Mouse (Mus musculus) erythroblast, embryonic 14.5 days (primary cell): ENCODE data around the gene Frk. TPM values are rescaled to one million over a fixed set of nuclear protein-coding genes. Genes with fewer than 3 reads are reported as not detected.

Experiments used
- H3K27me3 ChIP-seq: 2 replicates; pipeline ENCODE4 v1.6.1; 2012; ENCODE audit warnings: inconsistent platforms; ENCODE audit not compliant: control insufficient read depth
- H3K36me3 ChIP-seq: 2 replicates; pipeline ENCODE4 v1.6.1; 2012; ENCODE audit warnings: mild to moderate bottlenecking, inconsistent platforms; ENCODE audit not compliant: control insufficient read depth
- H3K4me1 ChIP-seq: 2 replicates; pipeline ENCODE4 v1.6.1; 2012; ENCODE audit warnings: inconsistent platforms; ENCODE audit not compliant: control insufficient read depth
- H3K4me3 ChIP-seq: replicated peaks from 2 replicates; pipeline ENCODE3; 2012; ENCODE audit warnings: moderate library complexity, mild to moderate bottlenecking, inconsistent platforms
- H3K9me3 ChIP-seq: 2 replicates; pipeline ENCODE4 v1.6.1; 2012; ENCODE audit warnings: low read length, inconsistent platforms, mixed read lengths; ENCODE audit not compliant: control insufficient read depth
- GATA1 ChIP-seq: IDR thresholded peaks from 2 replicates; pipeline ENCODE4 v1.6.1; 2012; ENCODE audit warnings: low read length, inconsistent platforms, mixed read lengths
- TAL1 ChIP-seq: IDR thresholded peaks from 3 replicates; pipeline ENCODE4 v1.6.1; 2012; ENCODE audit warnings: low read length, inconsistent platforms, mixed read lengths
- polyA plus RNA-seq: library from polyadenylated mRNA; stranded (reverse); fragments of >175 nt; gene quantifications from 2 replicates; pipeline ENCODE4 v1.2.3, GENCODE M21; 2012

Gene Frk
- polyA plus RNA-seq, 1 experiment = not detected

DNA sequence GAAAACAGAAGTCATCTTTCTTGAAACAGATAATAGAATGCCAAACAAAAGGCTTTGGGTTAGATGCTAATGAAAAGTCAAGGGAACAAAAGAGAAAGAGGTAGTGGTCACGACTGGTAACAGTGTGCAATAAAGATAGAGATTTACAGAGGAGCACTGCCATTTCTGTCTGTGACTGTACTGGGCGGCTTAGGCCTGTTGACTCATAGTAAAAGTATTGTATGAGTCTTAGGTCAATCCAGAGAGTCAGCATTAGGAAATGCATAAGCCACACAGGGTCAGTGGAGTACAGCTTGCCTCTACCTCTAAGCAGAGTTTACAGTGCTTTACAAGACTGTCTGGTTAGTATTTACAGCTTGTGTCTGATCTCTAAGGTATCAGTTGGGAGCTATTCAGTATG, 24.6 kb downstream of the Frk start:
- Histone ChIP-seq H3K4me3 (no peak overlapping the region), H3K9me3 (no peaks in the 10 kb centered on the region), H3K4me1 (no peaks in the 10 kb centered on the region), H3K36me3 (no peaks in the 10 kb centered on the region), H3K27me3 (no peaks in the 10 kb centered on the region)
- TF ChIP-seq GATA1 (no peak), TAL1 (no peak)

DNA sequence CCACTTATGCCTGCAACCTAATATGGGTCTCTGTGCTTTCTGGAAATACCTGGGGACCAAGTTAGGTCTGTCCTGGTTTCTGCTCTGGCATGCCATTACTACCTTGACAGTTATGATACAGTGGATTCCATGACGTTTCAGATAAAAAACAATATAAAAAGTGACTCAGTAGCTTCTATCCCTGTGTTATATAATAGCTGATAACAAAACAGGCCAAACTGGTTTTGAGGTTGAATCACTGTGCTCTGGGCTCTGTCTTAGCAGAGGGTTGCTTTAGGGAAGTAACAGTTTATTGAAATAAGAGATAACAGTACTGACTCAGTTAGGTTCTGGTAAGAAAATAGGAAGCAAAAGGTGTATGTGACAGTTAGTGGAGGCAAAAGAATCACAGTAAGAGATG, 25.4 kb downstream of the Frk start:
- H3K4me3 ChIP-seq = no peak overlapping the region
- no peaks in the 10 kb centered on the region for H3K4me1 ChIP-seq
- no peaks in the 10 kb centered on the region for H3K9me3 ChIP-seq
- H3K36me3 ChIP-seq = no peaks in the 10 kb centered on the region
- no peak for TF ChIP-seq TAL1
- no peak for TF ChIP-seq GATA1
- no peaks in the 10 kb centered on the region for H3K27me3 ChIP-seq

DNA sequence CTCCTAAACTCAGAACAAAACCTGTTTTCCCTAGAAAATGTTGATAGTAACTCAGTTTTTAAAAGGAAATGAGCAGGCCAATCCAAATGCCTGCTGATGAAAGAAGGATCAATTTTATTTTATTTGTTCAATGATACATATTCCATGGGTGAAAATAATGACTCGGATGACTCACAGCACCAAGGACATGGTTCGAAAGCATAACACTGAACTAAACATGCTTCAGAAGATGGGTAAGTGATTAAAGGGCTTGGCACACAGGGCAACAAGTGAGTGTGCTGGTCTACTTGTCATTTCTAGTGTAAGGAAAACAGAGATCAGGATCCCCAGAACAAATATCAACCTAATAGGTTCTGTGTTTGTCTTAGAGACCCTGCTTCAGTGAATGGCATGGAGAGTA, 26.1 kb downstream of the Frk start:
- no peak for TF ChIP-seq TAL1
- TF ChIP-seq GATA1 = no peak
- H3K36me3 ChIP-seq = no peaks in the 10 kb centered on the region
- H3K4me1 ChIP-seq = no peaks in the 10 kb centered on the region

DNA sequence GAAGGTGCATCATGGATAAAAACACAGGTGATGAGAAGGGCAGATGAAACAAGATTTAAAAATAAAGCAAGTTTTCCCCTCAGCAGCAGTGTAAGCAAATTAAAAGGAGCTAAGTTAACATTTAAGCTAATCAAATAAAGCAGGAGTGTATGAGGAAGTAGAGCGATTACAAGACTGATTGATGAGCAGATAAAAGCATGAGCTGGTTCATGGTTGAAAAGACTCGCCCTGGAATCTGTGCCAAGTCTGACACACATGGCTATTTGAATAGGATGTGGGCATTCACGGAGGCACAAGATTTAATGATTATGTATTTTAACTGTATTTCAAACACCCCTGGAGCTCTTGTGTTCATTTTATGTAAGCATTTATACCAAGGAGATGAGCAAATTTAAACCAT, 28.0 kb downstream of the Frk start:
- Histone ChIP-seq H3K4me1 (no peaks in the 10 kb centered on the region), H3K36me3 (no peaks in the 10 kb centered on the region), H3K27me3 (no peaks in the 10 kb centered on the region), H3K9me3 (no peaks in the 10 kb centered on the region), H3K4me3 (no peak overlapping the region)
- TF ChIP-seq GATA1 (no peak), TAL1 (no peak)

More for the DNA sequence above, 26.1 kb downstream of the Frk start:
- Histone ChIP-seq H3K27me3 (no peaks in the 10 kb centered on the region), H3K4me3 (no peak overlapping the region), H3K9me3 (no peaks in the 10 kb centered on the region)

DNA sequence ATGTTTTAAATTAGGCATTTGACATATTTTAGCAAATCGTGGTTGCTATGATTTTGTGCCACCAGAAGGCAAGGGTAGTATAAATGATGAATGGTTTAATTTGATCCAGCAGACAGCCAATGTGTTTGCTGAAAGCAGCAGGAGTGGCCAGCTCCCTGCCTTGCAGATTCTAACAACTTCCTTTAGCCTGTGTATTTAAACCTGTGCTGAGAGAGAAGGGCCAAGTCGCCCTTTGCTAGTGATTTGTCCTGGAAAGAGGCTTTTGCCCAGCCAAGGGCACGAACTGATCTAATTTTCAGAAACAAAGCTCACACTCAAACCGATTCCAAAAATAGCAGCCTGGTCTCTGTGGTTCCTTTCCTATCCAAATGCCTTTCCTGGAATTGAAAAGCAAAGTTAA, 29.4 kb downstream of the Frk start:
- Histone ChIP-seq H3K4me3 (no peak overlapping the region), H3K36me3 (no peaks in the 10 kb centered on the region), H3K9me3 (no peaks in the 10 kb centered on the region), H3K4me1 (no peaks in the 10 kb centered on the region), H3K27me3 (no peaks in the 10 kb centered on the region)
- TF ChIP-seq GATA1 (no peak), TAL1 (no peak)

DNA sequence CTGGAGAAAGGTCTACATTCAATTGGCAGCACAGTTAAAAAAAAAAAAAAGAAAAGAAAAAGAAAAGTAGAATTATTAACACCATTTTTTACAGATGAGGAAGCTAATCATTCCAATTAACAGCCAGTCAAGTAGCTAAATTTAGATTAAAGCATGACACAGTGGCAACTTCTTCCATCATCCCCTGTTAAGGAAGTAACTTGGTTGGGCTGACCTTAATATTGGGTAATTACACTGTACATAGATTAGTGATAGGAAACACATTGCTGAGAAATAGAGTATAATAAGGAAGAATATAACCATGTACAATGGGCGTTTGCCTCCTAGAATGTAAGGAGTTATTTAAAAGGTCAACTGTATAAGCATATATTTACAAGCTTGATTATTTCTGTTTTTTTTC, 42.4 kb downstream of the Frk start:
- no peaks in the 10 kb centered on the region for H3K9me3 ChIP-seq
- TF ChIP-seq GATA1 (no peak), TAL1 (no peak)
- no peaks in the 10 kb centered on the region for H3K27me3 ChIP-seq
- H3K4me3 ChIP-seq = no peak overlapping the region
- no peaks in the 10 kb centered on the region for H3K4me1 ChIP-seq
- H3K36me3 ChIP-seq = no peaks in the 10 kb centered on the region

DNA sequence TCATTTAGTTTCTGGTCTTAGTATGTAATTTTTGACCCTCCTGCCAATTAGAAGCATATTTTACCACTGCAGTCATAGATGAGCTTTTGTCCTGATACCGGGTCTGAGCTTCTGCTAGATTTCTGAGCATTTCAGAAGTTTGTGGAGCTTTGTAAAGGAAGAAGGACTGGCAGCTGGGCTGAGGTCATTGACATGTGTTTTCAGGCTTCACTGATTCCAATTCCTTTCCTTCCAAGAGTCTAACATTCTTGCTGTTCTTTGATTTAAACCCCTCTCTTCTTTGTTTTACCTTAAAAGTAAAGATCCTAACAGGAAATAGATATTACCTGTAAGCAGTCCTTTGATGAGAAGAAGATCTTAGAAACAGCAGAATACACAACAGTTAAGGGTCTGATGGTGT, 48.6 kb downstream of the Frk start:
- H3K27me3 ChIP-seq = no peaks in the 10 kb centered on the region
- no peak overlapping the region for H3K4me3 ChIP-seq
- TF ChIP-seq TAL1 = no peak
- no peak for TF ChIP-seq GATA1
- H3K9me3 ChIP-seq = peaks cover 2% of the 10 kb centered on the region; the same call in 1 of the 2 replicates
- no peaks in the 10 kb centered on the region for H3K36me3 ChIP-seq
- no peaks in the 10 kb centered on the region for H3K4me1 ChIP-seq

DNA sequence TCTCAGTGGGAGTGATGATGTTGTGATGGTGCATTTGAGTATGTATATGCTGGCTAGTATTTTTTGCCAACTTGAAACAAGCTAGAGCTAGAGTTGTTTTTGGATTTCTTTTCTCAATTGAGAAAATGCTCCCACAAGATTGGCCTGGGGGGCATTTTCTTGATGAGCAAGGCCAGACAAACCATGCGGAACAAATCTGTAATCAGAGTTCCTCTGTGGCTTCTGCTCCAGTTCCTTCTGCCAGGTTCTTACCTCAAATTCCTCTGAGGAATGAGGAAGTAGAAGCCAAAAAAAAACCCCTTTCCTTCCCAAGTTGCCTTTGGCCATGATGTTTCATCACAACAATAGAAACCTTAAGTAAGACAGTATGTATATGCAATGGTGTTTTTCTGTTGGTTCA, 49.3 kb downstream of the Frk start:
- no peaks in the 10 kb centered on the region for H3K36me3 ChIP-seq
- H3K9me3 ChIP-seq = peaks cover 2% of the 10 kb centered on the region; the same call in 1 of the 2 replicates
- H3K27me3 ChIP-seq = no peaks in the 10 kb centered on the region
- H3K4me1 ChIP-seq = no peaks in the 10 kb centered on the region
- H3K4me3 ChIP-seq = no peak overlapping the region
- TF ChIP-seq GATA1 = no peak
- no peak for TF ChIP-seq TAL1

DNA sequence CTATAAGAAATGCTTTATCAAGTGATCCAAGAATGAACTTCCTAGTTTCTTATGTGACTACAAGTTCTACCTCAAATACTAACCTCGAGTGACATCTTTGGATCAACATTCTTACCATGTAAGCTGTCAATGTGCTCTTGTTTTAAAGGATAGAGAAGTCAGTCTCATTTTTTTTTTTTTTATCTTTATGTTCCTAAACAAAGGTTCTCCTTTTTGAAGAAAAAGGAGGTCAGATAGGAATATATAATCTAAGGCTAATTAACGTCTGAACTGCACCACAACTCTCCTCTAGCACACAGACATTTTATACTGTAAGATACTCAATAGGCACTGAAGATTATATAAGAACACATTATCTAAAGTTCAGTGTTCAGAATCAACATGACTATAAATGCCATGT, 57.5 kb downstream of the Frk start:
- H3K4me1 ChIP-seq = no peaks in the 10 kb centered on the region
- no peaks in the 10 kb centered on the region for H3K27me3 ChIP-seq
- no peaks in the 10 kb centered on the region for H3K9me3 ChIP-seq
- H3K36me3 ChIP-seq = no peaks in the 10 kb centered on the region
- TF ChIP-seq TAL1 (no peak), GATA1 (no peak)
- H3K4me3 ChIP-seq = no peak overlapping the region

DNA sequence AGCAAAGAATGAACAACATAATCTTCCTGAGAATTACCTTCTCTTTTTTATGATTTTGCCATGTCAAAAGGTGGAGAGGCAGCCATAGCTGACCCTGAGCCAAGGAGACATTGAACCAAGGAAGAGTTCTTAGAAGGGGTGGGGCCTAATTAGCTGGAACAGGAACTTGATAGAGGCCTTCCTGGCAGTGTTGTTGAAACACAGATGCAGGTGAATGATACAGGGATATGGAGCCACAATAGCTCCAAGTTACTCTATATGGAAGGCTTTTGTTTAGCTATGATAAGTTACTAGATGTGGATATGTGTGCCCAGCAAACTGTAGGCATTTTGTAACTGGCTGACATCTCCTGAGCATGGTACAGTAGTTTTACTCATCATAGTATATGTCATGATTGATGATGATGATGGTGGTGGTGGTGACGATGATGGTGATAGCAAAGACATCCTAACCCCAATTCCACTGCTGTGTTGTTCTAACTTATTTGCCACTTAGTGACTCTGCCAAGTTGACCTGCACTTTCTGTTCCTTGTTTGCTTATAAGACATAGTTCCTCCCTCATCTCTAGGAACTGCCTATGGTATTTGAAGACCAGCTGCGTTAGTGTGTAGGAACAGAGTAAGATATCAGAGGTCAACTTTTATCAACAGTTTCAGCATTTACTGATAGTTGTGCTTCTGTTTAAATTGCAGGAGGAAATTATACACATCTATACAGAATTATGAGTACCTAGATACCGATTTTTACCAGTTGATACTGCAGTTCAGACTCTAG, 58.7 kb downstream of the Frk start:
- H3K4me1 ChIP-seq = no peaks in the 10 kb centered on the region
- no peaks in the 10 kb centered on the region for H3K27me3 ChIP-seq
- TF ChIP-seq GATA1 = no peak
- no peak for TF ChIP-seq TAL1
- H3K4me3 ChIP-seq = no peak overlapping the region
- no peaks in the 10 kb centered on the region for H3K36me3 ChIP-seq
- no peaks in the 10 kb centered on the region for H3K9me3 ChIP-seq
